Mouse (Mus musculus): ENCODE measurements around the gene Thap3. TPM values are rescaled to one million over a fixed set of nuclear protein-coding genes. Genes with fewer than 3 reads are reported as not detected.

The Thap3 gene
- polyA plus RNA-seq, 1 experiment from 2014 or later, result 56.3 TPM

DNA sequence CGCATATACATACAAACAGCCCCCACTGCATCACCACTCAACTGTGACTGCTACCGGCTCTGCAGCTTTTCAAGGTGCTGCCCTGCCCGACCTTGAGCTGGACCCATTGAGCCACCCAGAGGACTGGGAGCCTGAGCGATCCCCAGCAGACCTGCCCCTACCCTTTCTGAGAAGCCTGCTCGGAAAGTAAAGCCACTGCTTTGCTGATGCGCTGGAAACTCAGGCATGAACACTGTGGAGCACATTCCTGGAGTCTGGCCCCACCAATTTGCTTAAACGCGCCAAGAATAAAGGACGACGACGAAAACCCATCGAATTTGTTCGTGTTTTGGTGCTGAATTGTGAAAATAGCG lies 19.3 kb upstream of the Thap3 start:
- peaks cover 44% of the 10 kb centered on the region for H3K4me1 ChIP-seq
- H3K27ac ChIP-seq, result peak overlapping the region; percentile 88
- under 1% methylated on average over 14 of the region's 14 CpGs for WGBS
- peaks cover 14% of the 10 kb centered on the region for H3K27me3 ChIP-seq
- no peak for ATAC-seq (ENCODE audit: insufficient number of reproducible peaks, insufficient read depth, low FRiP score, low TSS enrichment, low read depth)
- peak overlapping the region; percentile 100 for H3K4me2 ChIP-seq
- no peaks in the 10 kb centered on the region for H3K9me3 ChIP-seq
- peak overlapping the region; percentile 75 for H3K4me3 ChIP-seq
- peaks cover 12% of the 10 kb centered on the region for H3K36me3 ChIP-seq
- peak overlapping the region; percentile 78 for H3K9ac ChIP-seq

DNA sequence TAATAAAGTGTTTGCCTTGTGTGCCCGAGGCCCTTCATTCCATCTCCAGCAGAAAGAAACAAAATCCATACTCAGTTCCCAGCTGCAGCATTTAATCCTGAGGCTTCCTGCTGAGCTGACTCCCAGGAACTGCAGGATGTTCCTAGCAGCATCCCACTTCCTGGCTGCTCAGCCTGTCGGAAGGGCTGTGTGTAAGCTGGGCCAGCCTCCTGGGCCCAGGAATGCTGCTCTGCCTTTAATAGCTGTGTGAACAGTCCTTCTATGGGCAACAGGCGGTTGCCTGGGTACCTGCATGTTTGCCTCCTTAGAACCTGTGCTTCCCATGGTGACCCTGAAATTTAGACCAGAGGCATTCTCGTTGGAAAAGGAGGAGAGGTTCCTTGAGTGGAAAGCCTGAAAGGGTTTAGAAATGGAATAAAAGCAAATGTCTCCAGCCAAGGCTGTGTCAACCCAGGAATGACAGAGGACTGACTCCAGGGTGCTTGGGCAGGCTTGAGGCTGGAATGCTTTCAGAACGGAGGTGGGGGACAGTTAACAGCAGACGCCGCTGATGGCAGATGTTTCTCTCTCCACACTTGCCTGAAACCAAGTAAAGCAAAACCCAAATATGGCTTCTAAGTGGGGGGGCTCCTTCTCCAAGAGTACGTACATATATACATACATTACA lies 18.8 kb upstream of the Thap3 start:
- WGBS, result 3% methylated on average over 8 of the region's 8 CpGs
- H3K9ac ChIP-seq, result peak overlapping the region; percentile 78

DNA sequence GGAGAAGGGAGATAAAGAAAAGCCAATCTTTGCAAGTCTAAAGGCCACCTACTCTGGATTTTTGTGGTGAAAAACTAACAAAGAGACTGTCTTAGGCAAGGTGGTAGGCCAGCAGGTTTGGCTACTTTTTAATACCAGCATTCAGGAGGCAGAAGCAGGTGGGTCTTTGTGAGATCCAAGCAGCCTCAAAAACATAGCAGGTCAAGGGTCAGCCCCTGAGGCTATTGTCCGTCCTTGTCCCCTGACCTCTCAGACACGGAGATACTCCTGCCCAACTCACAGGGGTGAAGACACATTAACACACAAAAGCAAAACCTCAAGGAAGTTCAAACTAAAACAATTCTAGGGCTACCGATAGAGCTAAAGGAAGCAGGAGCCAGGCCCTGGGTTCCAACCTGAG lies 18.0 kb upstream of the Thap3 start:
- H3K9ac ChIP-seq, result no peak overlapping the region
- H3K27me3 ChIP-seq, result peaks cover 14% of the 10 kb centered on the region
- H3K4me1 ChIP-seq, result peaks cover 40% of the 10 kb centered on the region
- no peaks in the 10 kb centered on the region for H3K36me3 ChIP-seq
- H3K4me2 ChIP-seq, result no peak overlapping the region
- H3K4me3 ChIP-seq, result no peak overlapping the region
- H3K27ac ChIP-seq, result no peak overlapping the region
- WGBS, result 10% methylated on average over 3 of the region's 3 CpGs
- ATAC-seq (ENCODE audit: insufficient number of reproducible peaks, insufficient read depth, low FRiP score, low TSS enrichment, low read depth), result no peak
- H3K9me3 ChIP-seq, result no peaks in the 10 kb centered on the region

More for the DNA sequence above, 18.8 kb upstream of the Thap3 start:
- H3K4me1 ChIP-seq, result peaks cover 44% of the 10 kb centered on the region
- peak overlapping the region; percentile 75 for H3K4me3 ChIP-seq
- H3K27me3 ChIP-seq, result peaks cover 14% of the 10 kb centered on the region
- no peaks in the 10 kb centered on the region for H3K9me3 ChIP-seq
- peak overlapping the region; percentile 88 for H3K27ac ChIP-seq
- peak overlapping the region; percentile 100 for H3K4me2 ChIP-seq
- H3K36me3 ChIP-seq, result peaks cover 7% of the 10 kb centered on the region
- ATAC-seq (ENCODE audit: insufficient number of reproducible peaks, insufficient read depth, low FRiP score, low TSS enrichment, low read depth), result no peak

DNA sequence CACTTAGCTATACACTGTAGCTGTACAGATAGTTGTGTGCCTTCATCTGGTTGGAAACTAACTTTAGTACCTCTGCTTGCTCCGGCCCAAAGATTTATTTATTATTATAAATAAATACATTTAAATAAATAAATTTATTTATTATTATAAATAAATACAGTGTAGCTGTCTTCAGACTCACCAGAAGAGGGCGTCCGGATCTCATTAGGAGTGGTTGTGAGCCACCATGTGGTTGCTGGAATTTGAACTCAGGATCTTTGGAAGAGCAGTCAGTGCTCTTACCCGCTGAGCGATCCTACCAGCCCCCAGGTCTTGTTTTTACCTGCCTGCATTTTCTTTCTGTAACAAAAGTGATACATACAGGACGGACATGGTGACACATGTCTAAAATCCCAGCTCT lies 17.3 kb upstream of the Thap3 start:
- H3K4me2 ChIP-seq, result no peak overlapping the region
- peaks cover 14% of the 10 kb centered on the region for H3K27me3 ChIP-seq
- H3K4me3 ChIP-seq, result no peak overlapping the region
- H3K4me1 ChIP-seq, result peaks cover 33% of the 10 kb centered on the region
- no peak overlapping the region for H3K9ac ChIP-seq
- no peaks in the 10 kb centered on the region for H3K36me3 ChIP-seq
- no peaks in the 10 kb centered on the region for H3K9me3 ChIP-seq
- 77% methylated on average over 6 of the region's 6 CpGs for WGBS
- H3K27ac ChIP-seq, result no peak overlapping the region
- no peak for ATAC-seq (ENCODE audit: insufficient number of reproducible peaks, insufficient read depth, low FRiP score, low TSS enrichment, low read depth)

DNA sequence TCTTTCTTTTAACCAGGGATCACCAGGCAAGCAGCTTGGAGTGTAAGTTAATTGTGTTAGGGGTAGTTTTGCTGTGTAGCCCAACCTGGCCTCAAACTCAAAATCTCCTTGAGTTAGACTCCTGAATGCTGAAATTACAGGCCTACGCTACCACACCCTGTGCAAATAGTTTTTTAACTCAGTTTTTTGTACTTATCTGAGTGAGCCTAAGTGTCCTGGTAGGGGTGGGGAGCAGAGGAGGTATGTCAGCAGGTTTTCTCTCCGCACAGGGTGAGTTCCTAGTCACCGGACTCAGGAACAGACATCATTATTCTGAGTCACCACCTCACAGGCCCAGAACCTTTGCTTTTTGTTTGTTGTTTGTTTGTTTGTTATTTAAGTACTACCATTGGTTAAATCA lies 13.3 kb upstream of the Thap3 start:
- H3K36me3 ChIP-seq, result no peaks in the 10 kb centered on the region
- ATAC-seq (ENCODE audit: insufficient number of reproducible peaks, insufficient read depth, low FRiP score, low TSS enrichment, low read depth), result no peak
- no peak overlapping the region for H3K9ac ChIP-seq
- H3K9me3 ChIP-seq, result no peaks in the 10 kb centered on the region
- peaks cover 2% of the 10 kb centered on the region; the same call in 1 of the 2 replicates for H3K27me3 ChIP-seq
- no peak overlapping the region for H3K4me3 ChIP-seq
- WGBS, result 93% methylated on average over 3 of the region's 3 CpGs
- H3K27ac ChIP-seq, result no peak overlapping the region
- no peak overlapping the region for H3K4me2 ChIP-seq
- H3K4me1 ChIP-seq, result peaks cover 10% of the 10 kb centered on the region

DNA sequence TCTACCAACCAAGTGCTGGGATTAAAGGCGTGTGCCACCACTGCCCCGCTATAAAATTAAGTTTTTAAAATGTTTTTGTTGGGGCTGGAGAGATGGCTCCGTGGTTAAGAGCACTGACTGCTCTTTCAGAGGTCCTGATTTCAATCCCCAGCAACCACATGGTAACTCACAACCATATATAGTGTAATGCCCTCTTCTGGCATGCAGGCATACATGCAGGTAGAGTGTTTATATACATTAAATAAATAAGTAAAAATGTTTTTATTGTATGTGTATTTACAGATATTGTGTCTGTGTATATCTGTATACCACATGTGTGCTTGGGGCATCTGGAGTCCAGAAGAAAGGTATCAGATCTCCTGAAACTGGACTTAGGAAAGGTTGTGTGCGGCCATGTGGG lies 12.5 kb upstream of the Thap3 start:
- Histone ChIP-seq H3K4me3 (no peak overlapping the region), H3K9ac (no peak overlapping the region), H3K9me3 (no peaks in the 10 kb centered on the region), H3K4me2 (no peak overlapping the region), H3K27me3 (no peaks in the 10 kb centered on the region), H3K36me3 (no peaks in the 10 kb centered on the region), H3K27ac (no peak overlapping the region), H3K4me1 (peaks cover 8% of the 10 kb centered on the region)
- ATAC-seq (ENCODE audit: insufficient number of reproducible peaks, insufficient read depth, low FRiP score, low TSS enrichment, low read depth), result no peak
- WGBS, result 59% methylated on average over 4 of the region's 4 CpGs

DNA sequence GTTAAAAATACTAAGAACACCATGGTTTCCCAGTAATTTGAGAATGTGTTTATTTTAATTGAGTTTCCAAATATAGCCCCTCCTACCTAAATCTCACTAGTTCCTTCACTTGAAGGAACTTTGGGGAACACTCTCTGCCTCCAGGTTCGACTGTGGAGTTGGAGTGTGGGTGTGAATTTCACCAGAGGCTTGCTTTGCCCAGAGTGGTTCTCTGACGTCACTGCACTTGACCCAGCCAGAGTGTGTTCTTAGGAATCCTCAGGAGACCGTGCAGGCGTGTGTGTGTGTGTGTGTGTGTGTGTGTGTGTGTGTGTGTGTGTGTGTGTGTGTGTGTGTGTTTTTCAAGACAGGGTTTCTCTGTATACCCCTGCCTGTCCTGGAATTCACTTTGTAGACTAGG lies 12.1 kb upstream of the Thap3 start:
- Histone ChIP-seq H3K27me3 (no peaks in the 10 kb centered on the region), H3K4me3 (no peak overlapping the region), H3K9ac (no peak overlapping the region), H3K9me3 (no peaks in the 10 kb centered on the region), H3K27ac (no peak overlapping the region), H3K4me2 (no peak overlapping the region), H3K36me3 (no peaks in the 10 kb centered on the region), H3K4me1 (peaks cover 8% of the 10 kb centered on the region)
- WGBS, result 49% methylated on average over 4 of the region's 4 CpGs
- ATAC-seq (ENCODE audit: insufficient number of reproducible peaks, insufficient read depth, low FRiP score, low TSS enrichment, low read depth), result no peak

DNA sequence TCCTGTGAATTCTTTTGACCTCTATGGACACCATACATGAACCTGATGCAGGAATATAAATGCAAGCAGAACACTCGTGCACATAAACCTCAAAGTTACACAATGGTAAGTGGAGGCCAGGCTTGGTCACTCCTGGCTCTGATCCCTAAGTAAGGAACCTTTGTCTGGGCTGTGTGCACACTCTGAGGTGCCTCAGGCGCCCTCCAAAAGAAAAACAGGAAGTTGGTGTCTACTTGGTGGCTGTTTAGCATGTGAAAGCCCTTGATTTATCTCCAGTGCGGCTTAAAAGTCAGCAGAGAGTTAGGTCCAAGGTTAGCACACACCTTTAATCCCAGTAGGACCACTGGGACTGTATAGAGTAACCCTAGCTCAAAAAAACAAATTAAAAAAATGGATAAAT lies 10.7 kb upstream of the Thap3 start:
- 38% methylated on average over 3 of the region's 3 CpGs for whole genome bisulfite sequencing
- no peaks in the 10 kb centered on the region for H3K36me3 ChIP-seq
- H3K27ac ChIP-seq, result no peak overlapping the region
- no peak overlapping the region for H3K4me2 ChIP-seq
- no peaks in the 10 kb centered on the region for H3K9me3 ChIP-seq
- H3K4me1 ChIP-seq, result peaks cover 9% of the 10 kb centered on the region
- H3K9ac ChIP-seq, result no peak overlapping the region
- ATAC-seq (ENCODE audit: insufficient number of reproducible peaks, insufficient read depth, low FRiP score, low TSS enrichment, low read depth), result no peak
- H3K27me3 ChIP-seq, result no peaks in the 10 kb centered on the region
- H3K4me3 ChIP-seq, result no peak overlapping the region

DNA sequence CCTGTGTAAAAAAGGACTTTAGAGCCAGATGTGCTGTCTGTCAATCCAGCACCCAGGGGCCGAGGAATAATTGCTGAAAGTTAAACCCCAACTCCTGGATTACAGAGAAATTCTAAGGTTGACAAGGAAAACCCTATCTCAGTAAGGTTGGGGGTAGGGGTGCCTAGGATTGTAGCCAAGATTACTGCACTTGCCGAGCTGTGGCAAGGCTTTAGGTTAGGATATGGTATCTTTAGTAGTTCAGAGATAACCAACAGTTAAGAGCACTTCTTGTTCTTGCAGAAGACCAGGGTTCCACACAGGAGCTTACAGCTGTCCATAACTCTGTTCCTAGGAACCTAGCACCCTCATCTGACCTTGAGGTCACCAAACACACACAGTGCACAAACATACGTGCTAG lies 8.9 kb upstream of the Thap3 start:
- H3K4me2 ChIP-seq, result peak overlapping the region; percentile 66
- peak overlapping the region; percentile 79 for H3K9ac ChIP-seq
- H3K27ac ChIP-seq, result no peak overlapping the region
- peaks cover under 1% of the 10 kb centered on the region for H3K36me3 ChIP-seq
- peak overlapping the region; percentile 98; the same call in 1 of the 2 replicates for H3K4me3 ChIP-seq
- 60% methylated on average over 3 of the region's 3 CpGs for WGBS
- H3K9me3 ChIP-seq, result no peaks in the 10 kb centered on the region
- H3K4me1 ChIP-seq, result peaks cover 23% of the 10 kb centered on the region
- H3K27me3 ChIP-seq, result no peaks in the 10 kb centered on the region
- ATAC-seq (ENCODE audit: insufficient number of reproducible peaks, insufficient read depth, low FRiP score, low TSS enrichment, low read depth), result no peak

DNA sequence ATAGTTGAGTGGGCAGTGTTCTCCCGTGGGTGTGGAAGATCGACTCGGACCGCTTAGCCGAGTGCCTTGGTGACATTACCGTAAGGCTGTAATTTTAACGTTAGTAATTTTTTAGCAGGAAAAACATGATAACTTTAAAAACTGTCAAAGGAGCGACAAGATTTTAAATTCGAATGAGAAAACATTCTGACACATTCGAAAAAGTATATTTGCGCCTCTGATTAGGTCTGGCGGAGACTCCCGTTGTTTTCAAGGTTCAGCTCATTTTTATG lies 8.1 kb upstream of the Thap3 start:
- H3K9ac ChIP-seq, result peak overlapping the region; percentile 79
- no peaks in the 10 kb centered on the region for H3K27me3 ChIP-seq
- ATAC-seq (ENCODE audit: insufficient number of reproducible peaks, insufficient read depth, low FRiP score, low TSS enrichment, low read depth), result no peak
- H3K4me1 ChIP-seq, result peaks cover 23% of the 10 kb centered on the region
- peak overlapping the region; percentile 89 for H3K27ac ChIP-seq
- peak overlapping the region; percentile 66 for H3K4me2 ChIP-seq
- H3K36me3 ChIP-seq, result peaks cover 9% of the 10 kb centered on the region
- peak overlapping the region; percentile 98 for H3K4me3 ChIP-seq
- H3K9me3 ChIP-seq, result no peaks in the 10 kb centered on the region
- 4% methylated on average over 13 of the region's 13 CpGs for whole genome bisulfite sequencing

DNA sequence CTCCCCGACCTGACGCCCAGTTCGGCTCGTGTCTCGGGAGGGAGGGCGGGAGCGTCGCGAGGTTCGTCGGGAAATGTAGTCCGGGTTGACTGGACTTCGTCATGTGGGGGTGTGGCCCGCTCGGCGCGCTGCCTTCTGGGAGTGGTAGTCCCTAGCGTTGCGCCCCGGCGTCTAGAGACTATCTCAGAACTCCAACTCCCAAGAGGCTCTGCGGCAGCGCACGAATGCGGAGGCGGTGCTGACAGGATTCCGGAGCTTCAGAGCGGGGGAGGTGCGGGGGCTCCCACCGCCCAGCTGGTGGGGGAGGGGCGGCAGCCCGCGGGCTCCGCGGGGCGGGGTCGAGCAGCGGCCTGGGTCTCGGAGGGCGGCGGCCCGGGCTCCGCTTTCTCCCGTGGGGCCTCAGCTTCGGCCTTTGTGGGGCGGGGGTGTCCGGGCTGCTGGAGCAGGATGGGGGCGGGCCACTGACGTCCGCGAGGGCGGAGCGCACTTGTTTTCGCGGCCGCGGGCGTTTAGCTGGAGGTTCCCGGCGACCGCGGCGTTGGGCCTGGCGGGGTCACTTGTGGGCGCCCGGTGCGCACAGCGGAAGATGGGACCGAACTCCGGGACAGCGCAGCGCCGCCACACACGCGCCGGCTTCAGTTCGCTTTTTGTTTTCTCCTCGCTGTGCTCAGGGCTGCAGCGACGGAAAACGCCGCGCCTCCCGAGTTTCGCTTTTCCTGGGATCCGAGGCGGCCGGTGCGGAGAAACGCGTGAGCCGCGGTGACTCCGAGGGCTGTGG lies 7.6 kb upstream of the Thap3 start, which contains the start of gene Phf13:
TSS of gene Phf13 (minus strand) at position 86 of the 778 bp plus-strand sequence.
- peaks cover 23% of the 10 kb centered on the region for H3K4me1 ChIP-seq
- peak within 1 kb of the TSS; percentile 83 for H3K4me2 ChIP-seq
- peak within 1 kb of the TSS; percentile 91 for H3K27ac ChIP-seq
- H3K36me3 ChIP-seq, result peaks cover 14% of the 10 kb centered on the region
- no peaks in the 10 kb centered on the region for H3K27me3 ChIP-seq
- peak; percentile 94 for ATAC-seq (ENCODE audit: insufficient number of reproducible peaks, insufficient read depth, low FRiP score, low TSS enrichment, low read depth)
- peak within 1 kb of the TSS; percentile 98 for H3K4me3 ChIP-seq
- no peaks in the 10 kb centered on the region for H3K9me3 ChIP-seq
- WGBS, result under 1% methylated on average over 94 of the region's 94 CpGs
- H3K9ac ChIP-seq, result peak within 1 kb of the TSS; percentile 97

All from embryonic facial prominence, embryonic 13.5 days (tissue).